Mouse (Mus musculus) liver, embryonic 14.5 days (tissue): Measurements from ENCODE around the gene Defb21.

ENCODE experiments used
- CTCF ChIP-seq: IDR thresholded peaks from 2 replicates; pipeline ENCODE4 v1.5.1; 2016; ENCODE audit warnings: antibody characterized with exemption, low read depth, control low read depth
- EP300 ChIP-seq: IDR thresholded peaks from 2 replicates; pipeline ENCODE4 v1.6.1; 2016; ENCODE audit warnings: antibody characterized with exemption, low read depth

GRCm38 (mm10) chr2:152607746-152608145 is 35.2 kb downstream of the Defb21 start:
- TF ChIP-seq EP300 (no peak), CTCF (no peak)
